Mouse (Mus musculus) embryonic fibroblast, embryonic 13.5 days (primary cell): ENCODE results near the gene Sfta2. TPM values are rescaled to one million over a fixed set of nuclear protein-coding genes. Genes with fewer than 3 reads are reported as not detected.
A peak's percentile ranks its signal among the peaks of the same experiment; 100 is the strongest.

Experiments used
- H3K27ac ChIP-seq: 2 replicates; pipeline ENCODE4 v1.5.1; 2012; ENCODE audit warnings: low read length, control low read depth, inconsistent platforms; ENCODE audit not compliant: insufficient read depth
- H3K4me1 ChIP-seq: 2 replicates; pipeline ENCODE4 v1.6.1; 2011; ENCODE audit warnings: low read length; ENCODE audit not compliant: control insufficient read depth, insufficient read depth
- H3K4me3 ChIP-seq: 2 replicates; pipeline ENCODE4 v1.5.1; 2011; ENCODE audit warnings: mild to moderate bottlenecking, control low read depth, low read length; ENCODE audit not compliant: insufficient read depth
- CTCF ChIP-seq: IDR thresholded peaks from 2 replicates; pipeline ENCODE4 v1.5.1; 2011; ENCODE audit warnings: mild to moderate bottlenecking, control low read depth, low read length, moderate library complexity, borderline replicate concordance; ENCODE audit not compliant: insufficient read depth
- POLR2A ChIP-seq: IDR thresholded peaks from 2 replicates; pipeline ENCODE4 v1.6.1; 2011; ENCODE audit warnings: low read depth, mild to moderate bottlenecking, control low read depth, low read length, moderate library complexity
- polyA plus RNA-seq: library from polyadenylated mRNA; stranded (reverse); fragments of >200 nt; gene quantifications from 2 replicates; pipeline ENCODE4 v1.2.4, GENCODE M21; 2011; ENCODE audit warnings: low read depth; ENCODE audit not compliant: missing spikeins, insufficient read length

Sfta2 gene
- polyA plus RNA-seq, 1 experiment, result not detected

DNA sequence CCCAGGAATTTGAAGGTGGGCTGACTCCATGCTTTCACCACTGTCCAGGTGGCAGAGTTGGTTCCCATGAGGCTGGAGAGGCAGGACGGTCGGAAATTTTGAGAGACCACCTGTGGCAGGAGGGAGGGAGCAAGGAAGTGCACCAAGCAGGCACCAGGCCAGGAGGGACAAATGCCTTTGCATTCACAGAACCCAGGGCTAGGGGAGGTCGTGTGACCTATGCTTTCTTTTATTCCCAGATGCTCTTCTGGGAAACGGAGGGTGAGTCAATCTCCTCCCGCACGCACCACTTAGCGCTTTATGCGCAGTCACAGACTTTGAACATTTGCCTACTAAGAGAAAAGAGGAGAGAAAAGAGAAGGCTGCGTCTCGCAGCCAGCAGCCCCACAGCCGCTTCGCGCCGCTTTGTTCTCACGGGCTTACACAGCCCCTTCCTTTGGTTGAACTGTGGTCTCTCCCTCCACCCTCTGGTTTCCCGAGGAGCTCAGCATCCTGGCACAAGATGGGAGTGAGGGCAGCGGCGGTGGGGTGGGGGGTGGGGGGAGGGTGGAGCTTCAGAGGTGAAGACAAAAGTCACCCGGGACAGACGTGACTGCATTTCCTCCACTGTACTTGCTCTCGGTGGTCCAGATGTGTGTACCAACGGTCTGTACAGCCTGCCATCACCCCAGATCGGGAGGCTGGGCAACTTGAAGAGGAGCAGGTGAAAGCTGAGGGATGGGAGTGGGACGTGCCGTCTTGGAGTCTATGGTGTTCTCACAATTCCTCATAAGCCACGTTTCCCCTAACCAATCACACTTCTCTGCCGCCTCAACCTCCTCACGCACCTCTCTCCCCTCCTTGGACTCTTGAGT, 32.0 kb upstream of the Sfta2 start:
- H3K4me1 ChIP-seq, result no peaks in the 10 kb centered on the region
- no peak overlapping the region for H3K27ac ChIP-seq
- no peak overlapping the region for H3K4me3 ChIP-seq
- TF ChIP-seq CTCF (no peak), POLR2A (peak; percentile 30; the same call in 1 of the 2 replicates)

- Histone ChIP-seq H3K4me1 (no peaks in the 10 kb centered on the region), H3K4me3 (no peak overlapping the region), H3K27ac (no peak overlapping the region)
- no peak for TF ChIP-seq CTCF
- no peak for TF ChIP-seq POLR2A
Observed at GRCm38 (mm10) chr17:35570836-35571235, 30.5 kb upstream of the Sfta2 start.

DNA sequence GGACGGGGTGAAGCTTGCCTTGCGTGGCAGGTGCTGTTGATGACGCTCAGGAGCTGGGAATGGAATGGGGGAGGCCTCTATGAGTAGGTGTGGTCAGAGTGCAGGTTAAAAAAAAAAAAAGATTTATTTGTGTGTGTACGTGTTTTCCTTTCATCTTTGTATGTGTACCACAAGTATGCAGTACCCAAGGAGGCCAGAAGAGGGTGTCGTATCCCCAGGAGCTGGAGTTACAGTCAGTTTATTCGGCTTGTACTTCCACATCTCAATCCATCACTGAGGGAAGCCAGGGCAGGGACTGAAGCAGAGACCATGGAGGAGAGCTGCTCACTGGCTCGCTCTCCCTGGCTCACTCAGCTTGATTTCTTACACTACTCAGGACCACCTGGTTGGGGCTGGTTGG, 29.9 kb upstream of the Sfta2 start:
- Histone ChIP-seq H3K4me3 (no peak overlapping the region), H3K4me1 (no peaks in the 10 kb centered on the region), H3K27ac (no peak overlapping the region)
- TF ChIP-seq CTCF (no peak), POLR2A (no peak)

GRCm38 (mm10) chr17:35578211-35578610, 23.1 kb upstream of the Sfta2 start:
- TF ChIP-seq POLR2A (no peak), CTCF (peak; percentile 97)
- Histone ChIP-seq H3K27ac (no peak overlapping the region), H3K4me1 (no peaks in the 10 kb centered on the region), H3K4me3 (no peak overlapping the region)

- TF ChIP-seq POLR2A (no peak), CTCF (peak; percentile 84)
- Histone ChIP-seq H3K4me1 (no peaks in the 10 kb centered on the region), H3K27ac (no peak overlapping the region), H3K4me3 (no peak overlapping the region)
Observed at GRCm38 (mm10) chr17:35582900-35583299, 18.4 kb upstream of the Sfta2 start.

DNA sequence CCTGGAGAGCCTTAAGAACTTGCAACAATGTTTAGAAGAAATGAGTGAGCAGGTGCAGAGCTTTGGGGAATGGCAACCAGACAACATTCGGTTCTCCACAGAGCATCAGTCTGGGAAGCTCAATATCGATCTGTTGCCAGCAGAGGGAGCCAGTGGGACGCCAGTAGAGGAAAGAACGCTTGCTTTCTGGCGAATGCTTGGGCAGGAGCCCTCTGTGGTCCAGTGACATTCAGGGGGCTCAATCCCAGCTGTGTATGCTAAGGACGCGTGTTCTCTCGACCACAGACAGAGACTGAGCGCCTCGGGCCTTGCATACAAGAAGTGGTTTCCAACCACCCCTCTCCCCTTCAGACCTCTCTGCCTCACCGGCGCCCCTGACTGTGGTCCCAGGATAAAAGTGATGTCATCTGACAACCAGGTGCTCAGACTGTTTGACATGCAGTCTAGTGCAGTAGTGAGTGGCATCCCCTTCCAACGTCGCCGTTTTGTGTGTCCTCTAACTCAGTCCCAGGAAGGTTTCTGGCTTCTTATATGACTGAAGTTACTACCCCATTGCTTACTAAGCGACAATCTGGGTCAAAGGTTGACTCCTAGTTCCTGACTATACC, 16.9 kb upstream of the Sfta2 start:
- TF ChIP-seq POLR2A, result no peak
- peak; percentile 82 for TF ChIP-seq CTCF
- H3K4me3 ChIP-seq, result no peak overlapping the region
- H3K27ac ChIP-seq, result no peak overlapping the region
- no peaks in the 10 kb centered on the region for H3K4me1 ChIP-seq

- TF ChIP-seq CTCF (no peak), POLR2A (no peak)
- H3K4me3 ChIP-seq, result no peak overlapping the region
Observed at GRCm38 (mm10) chr17:35587291-35587690, 14.1 kb upstream of the Sfta2 start.

DNA sequence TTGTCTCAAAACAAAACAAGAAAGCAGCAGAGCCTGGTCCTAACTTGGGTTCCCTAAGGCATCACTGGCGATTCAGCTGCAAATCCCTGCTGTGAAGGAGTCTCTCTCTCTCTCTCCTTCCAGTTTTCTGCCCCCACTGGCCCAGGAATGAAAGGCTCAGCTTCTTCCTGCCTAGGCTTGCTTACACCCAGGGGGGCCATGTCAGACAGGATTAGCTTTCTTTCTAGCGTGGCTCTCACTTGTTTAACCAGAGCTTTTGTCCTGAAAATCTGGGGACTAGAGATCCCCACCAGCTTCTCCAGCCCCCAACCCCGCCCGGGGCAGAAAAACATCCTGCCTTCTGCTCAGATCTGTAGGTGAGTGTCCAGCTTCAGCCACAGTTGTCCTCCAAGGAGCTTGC, 13.0 kb upstream of the Sfta2 start:
- H3K4me3 ChIP-seq, result no peak overlapping the region
- TF ChIP-seq CTCF (no peak), POLR2A (no peak)
- H3K4me1 ChIP-seq, result peaks cover 3% of the 10 kb centered on the region; the same call in 1 of the 2 replicates
- no peak overlapping the region for H3K27ac ChIP-seq

More at GRCm38 (mm10) chr17:35587291-35587690, 14.1 kb upstream of the Sfta2 start:
- no peak overlapping the region for H3K27ac ChIP-seq
- peaks cover 3% of the 10 kb centered on the region; the same call in 1 of the 2 replicates for H3K4me1 ChIP-seq

GRCm38 (mm10) chr17:35590410-35591218, 10.7 kb upstream of the Sfta2 start:
- Histone ChIP-seq H3K27ac (no peak overlapping the region), H3K4me1 (peaks cover 3% of the 10 kb centered on the region; the same call in 1 of the 2 replicates), H3K4me3 (no peak overlapping the region)
- TF ChIP-seq POLR2A (no peak), CTCF (peak; percentile 41; the same call in 1 of the 2 replicates)
